Mouse (Mus musculus): Measurements from ENCODE around the gene Cacna1c.

The Cacna1c gene

DNA sequence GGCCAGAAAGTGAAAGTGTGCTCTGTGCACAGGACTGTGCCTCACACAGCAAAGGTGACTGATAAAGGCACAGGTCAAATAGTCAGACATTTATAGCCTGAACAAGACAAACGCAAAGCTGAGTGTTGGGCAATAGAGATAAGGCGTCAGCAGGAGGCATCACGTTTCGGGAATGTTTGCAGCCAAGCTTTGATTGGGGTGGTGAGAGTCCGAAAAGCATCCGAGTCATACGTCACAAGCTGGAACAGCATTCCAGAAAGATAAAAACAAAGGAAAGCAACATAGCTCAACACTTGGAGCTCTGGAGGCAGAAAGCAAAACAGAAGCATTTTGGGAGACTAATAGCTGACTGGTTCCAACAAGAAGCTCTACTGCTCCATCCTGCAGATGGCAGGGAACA is 56.7 kb downstream of the Cacna1c start:
- no peak for DNase-seq (ENCODE audit: low spot score)

DNA sequence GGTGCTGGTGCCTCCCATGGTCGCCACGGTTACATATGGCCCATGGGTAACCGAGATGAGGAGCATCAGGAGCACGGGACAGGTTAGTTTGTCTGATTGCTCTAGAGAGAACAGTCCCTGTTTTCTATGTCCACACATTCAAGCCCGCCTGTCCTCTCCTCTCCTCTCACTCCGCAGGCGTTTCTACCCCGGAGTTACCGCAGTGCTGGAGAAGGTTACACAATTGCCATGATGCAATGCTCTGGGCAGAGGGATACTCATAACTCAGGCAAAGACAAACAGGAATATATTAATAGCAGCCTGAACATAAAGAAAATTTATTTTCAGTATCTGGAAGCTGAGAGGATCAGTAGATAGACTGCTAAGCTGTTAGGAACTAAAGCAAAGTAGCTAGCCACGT is 58.5 kb downstream of the Cacna1c start:
- no peak for DNase-seq (ENCODE audit: low spot score)

DNA sequence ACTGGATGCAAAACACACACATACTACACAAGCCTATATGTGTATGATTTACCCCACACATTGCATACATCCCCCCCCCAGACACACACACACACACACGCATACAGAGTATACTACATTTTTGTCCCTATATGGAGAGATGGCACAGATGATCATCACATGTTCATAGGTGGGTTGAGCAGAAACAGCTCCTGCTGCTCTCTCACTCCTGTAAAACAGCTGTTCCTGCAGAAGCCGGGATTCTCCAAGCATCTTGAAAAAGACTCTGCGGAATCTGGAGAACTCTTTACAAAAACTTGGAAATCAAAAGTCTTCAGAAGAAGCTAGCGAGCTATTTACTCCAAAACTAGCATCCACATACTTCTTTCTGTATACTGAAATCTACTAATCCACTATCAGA is 63.4 kb downstream of the Cacna1c start:
- DNase-seq (ENCODE audit: low spot score), result no peak

DNA sequence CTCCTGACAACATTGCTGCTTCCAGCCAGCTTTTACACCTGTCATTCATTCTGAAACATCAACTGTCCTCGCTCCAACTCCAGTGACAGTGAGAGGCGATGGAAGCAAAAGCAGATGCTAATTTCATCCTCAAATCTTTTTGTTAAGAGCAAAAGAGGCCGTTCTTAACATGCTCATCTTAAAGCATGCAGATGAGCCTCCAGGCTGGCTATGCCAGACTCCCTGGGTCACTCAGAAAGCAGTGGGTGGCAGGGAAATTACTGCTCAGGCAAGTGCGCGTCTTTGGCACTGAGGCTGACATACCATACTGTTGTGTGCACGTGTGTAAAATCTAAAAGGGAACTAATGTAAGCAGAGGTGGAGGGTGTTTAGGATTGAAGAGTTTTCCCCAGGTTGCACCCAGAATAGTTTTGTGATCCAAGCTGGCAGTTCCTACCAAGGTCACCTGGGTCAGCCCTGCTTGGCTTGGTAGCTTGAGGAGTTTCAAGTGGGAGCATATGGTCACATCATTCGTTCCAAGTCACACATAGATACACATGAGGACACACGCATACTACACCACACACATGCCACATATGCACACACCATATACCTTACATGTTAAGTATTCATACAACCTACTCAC is 64.0 kb downstream of the Cacna1c start:
- DNase-seq (ENCODE audit: low spot score), result no peak

DNA sequence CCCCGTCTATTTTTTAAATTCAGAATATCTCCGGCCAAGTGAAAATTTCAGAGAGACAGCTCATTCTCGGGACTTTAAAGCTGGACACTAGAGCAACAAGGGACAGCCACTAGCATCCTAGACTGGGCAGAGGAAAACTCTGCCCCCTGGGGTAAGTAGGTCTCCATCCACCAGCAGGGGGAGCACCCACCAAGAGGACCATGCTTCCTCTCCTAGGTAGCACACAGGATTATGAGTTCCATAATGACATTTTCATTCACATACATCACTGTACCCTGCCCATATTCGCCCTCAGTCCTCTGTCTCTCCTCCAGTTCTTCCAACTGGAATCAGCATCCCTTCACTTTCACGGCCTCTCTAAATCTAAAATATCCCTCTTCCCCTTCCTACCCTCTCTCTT is 66.6 kb downstream of the Cacna1c start:
- DNase-seq (ENCODE audit: low spot score), result no peak

DNA sequence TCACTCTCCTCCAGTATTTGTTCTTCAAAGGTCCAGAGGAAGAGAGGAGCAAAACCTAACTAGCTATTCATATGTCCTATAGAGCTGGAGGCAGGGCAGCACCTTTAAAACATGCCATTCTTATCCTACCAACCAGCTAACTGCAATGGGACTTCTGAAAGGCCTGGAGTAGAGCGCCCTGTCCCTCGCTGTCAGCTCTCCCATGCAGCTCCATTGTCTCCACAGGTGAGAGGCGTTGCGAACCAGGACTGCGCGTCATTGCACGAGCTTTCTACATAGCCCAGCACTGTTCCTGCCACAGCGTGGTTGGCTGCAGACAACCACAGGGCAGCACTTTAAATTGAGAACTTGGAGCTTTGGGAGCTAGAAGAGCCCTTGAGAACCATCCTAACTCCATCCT is 67.7 kb downstream of the Cacna1c start:
- DNase-seq (ENCODE audit: low spot score), result no peak

DNA sequence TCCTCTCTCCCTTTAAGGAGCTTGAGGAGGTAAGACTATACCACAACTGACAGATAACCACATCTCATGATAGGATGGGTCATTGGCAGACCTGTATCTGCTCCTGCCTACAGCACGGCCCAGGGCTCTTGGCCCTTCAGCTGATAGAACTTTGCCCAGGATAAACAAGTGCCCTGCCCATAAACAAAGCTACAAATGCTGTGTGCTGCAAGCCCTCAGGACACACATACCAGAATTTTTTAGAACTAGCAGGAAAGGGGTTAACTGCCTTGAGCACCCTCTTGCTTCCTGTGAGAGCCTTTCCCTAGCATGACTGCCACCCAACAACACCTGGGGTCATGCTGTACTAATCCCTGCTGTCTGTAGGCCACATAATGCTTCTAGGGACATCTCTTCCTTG is 68.1 kb downstream of the Cacna1c start:
- DNase-seq (ENCODE audit: low spot score), result no peak

DNA sequence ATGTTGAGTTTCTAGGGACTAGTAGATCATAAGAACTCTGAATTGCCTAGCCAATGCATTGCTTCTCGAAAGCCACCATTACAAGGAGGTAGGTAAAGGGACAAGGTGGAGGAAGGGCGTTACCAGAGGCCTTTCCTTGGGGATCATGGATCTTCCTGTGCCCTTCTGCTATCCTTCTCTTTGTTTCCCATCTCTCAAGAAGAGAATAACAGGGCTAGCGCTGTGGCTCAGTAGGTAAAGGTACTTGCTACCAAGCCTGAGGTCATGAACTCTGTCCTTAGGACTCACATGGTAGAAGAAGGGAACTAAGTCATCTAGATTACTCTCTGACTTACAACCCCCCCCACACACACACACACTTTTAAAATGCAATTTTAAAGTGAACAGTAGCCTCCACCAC is 69.2 kb downstream of the Cacna1c start:
- DNase-seq (ENCODE audit: low spot score), result no peak

DNA sequence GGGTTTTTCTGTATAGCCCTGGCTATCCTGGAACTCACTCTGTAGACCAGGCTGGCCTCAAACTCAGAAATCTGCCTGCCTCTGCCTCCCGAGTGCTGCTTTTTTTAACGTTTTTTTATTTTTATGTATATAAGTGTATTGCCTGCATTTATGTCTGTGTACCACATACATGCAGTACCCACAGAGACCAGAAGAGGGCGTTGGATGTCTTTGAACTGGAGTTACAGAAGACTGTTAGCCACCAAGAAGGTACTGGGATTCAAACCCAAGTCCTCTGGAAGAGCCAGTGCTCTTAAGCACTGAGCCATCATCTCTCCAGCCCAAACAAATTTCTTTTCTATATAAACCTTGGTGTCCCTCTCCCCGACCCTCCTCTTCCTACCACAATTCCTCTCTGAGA is 77.8 kb downstream of the Cacna1c start:
- no peak for DNase-seq (ENCODE audit: low spot score)

DNA sequence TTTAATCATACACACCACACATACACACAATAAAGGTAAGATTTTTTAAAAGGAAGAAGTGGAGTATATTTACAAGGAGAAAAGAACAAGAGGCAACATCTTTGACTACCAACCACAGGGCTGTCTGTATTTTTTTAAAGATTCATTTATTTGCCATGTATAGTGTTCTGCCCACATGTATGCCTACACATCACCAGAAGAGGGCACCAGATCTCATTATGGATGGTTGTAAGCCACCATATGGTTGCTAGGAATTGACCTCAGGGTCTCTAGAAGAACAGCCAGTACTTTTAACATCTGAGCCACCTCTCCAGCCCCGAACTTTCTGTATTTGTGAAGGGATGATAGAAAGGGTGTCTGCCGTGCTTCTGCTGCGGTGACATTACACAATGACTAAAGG is 79.9 kb downstream of the Cacna1c start:
- no peak for DNase-seq (ENCODE audit: low spot score)

DNA sequence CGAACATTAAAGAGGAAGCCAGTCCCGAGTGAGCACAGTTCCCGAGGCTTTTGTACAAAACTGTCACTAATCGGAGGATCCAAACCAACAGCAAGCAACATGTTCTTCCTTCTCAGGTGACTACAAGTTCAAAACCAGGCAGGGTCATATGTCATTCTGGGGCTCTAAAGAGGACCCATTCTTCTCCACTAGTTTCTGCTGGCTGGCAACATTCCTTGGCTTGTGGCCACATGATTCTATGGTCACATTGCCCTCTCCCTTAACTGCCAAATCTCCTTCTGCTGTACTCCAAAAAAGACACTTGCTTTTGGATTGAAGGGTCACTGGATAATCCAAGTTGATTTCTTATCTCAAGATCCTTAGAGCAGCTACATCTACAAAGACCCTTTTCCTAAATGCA is 82.9 kb downstream of the Cacna1c start:
- no peak for DNase-seq (ENCODE audit: low spot score)

DNA sequence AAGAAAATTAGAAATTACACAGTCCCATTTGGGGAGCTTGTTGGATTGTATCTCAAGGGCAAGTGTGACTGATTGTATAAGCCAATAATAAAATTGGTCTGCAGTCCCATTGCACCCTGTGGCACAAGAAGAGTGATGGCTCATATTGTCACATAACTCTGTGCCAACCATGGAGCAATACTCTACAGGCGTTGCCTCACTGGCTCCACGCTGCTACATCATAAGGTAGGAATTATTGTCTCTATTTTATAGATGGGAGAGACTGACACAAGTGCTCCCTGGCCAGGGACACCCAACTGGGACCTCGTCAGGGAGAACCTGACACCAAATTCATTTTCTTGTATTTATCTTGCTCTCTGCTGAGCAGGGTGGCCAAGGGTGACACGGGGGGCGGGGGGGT is 85.8 kb downstream of the Cacna1c start:
- no peak for DNase-seq (ENCODE audit: low spot score)

DNA sequence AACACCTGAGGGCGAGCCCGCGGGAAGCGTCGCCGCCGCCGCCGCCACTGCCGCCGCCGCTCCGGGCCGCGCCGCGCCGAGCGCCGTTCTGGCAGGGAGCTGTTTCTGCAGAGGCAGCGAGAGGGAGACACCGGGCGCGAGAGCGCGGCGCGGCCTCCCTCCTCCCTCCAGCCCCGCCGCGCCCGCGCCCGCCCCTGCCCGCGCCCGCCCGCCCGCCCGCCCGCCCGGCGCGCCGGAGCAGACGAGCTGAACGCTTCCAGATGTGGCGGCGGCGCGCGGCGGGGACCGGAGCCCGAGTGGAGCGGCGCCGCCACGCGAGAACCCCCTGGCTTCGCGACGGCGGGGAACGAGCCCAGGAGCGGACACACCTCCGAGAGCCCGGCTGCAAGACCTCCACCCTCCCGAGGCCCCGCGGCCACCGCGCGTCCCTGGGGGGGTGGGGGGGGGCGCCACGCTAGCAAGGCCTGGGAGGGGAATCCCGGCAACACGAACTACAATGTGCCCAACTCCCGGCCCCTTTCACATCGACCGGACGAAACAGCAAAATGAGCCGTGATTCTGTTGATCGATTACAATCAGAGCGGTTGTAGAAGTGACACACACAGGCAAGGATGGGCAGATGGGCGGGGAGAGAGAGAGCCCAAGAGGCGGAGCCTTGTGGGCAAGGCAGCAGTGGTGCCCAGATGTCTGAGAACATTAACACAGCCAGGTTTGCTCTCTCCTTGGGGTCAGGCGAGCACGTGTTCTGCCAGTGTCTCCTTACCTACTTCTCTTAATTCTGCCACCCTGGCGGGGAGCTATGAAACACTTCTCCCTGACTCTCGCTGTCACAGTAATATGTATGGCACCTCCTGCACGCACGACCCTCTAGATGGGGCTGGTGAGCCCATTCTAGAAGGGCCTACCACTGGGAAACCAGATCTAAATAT is 87.5 kb downstream of the Cacna1c start:
- peak; percentile 72 for DNase-seq (ENCODE audit: low spot score)

DNA sequence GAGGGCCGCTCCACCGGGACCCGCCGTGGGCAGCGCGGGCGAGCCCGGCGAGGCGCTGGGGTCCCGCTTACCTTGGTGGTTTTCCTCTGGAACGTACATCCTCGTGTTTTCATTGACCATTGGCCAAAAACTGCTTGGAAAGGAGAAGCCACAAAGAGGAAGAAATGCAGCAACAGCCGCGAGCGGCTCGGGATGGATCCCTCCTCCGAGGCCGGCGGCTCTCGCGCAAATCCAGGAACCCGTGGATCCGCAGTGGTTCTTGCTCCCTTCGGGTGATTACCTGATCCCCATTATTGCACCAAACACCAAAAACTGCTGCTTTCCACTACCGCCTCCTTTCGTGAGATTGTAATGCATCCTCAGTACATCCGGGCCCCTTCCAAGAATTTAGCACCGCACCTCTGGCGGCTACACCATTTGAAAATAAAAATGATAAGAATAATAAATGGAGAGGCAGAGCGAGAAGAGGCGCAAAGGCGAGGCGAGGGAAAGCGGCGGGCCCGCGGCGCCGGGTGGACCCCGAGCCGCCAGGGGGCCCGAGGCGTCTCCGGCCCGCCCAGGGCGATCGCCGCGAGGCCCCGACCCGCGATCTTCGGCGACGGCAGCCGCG is 88.3 kb downstream of the Cacna1c start:
- DNase-seq (ENCODE audit: low spot score), result no peak

DNA sequence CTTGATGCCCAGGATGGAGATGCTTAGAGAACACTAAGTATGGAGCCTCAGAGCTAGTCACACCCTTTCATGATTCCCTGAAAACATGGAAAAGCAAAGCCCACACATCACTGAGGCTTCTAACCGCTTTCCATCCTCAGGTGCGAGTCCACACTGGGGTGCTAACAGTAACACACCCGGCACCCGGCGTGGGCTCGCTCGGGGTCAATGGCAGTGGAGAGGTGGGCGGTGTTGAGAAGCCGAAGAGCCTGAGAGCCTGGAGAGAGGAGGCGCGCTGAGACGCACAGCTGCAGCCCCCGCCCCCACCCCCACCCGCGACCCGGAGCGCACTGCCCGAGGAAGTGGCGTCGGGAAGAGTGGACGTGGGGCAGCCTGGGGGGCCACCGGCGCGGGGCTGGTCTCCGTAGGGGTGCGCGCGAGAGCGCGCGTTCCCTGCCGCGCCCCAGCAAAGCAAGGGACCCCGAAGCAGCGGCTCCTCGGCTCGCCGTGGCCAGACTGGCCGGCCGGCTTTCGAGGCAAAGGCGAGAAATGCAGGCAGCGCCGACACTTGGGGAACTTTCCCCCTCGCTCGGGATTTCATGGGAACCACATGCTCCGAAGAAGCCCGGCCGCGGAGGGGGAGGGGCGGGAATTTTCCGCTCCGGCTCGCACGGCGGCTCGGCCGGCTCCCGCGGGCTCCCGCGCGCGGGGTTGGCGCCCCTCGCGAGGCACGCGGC is 88.9 kb downstream of the Cacna1c start:
- DNase-seq (ENCODE audit: low spot score), result no peak

DNA sequence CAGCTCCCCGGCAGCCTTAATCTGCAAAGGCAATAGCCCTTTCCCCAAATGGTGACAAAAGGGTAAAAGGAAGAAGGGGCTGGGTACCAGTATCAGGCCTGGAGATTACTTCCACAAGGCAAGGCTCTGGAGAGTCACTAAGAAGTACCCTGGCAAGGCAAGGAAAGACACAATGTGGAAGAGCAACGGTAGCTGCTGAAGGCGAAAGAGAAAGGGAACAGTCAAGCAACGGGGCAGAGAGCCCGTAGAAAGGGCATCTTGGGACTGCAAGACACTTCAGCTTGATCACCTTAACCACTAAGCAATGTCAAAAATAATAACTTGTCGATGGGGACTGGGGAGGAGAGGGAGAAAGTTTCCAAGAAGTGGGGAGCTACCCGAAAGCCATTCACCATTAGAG is 89.5 kb downstream of the Cacna1c start:
- no peak for DNase-seq (ENCODE audit: low spot score)

DNA sequence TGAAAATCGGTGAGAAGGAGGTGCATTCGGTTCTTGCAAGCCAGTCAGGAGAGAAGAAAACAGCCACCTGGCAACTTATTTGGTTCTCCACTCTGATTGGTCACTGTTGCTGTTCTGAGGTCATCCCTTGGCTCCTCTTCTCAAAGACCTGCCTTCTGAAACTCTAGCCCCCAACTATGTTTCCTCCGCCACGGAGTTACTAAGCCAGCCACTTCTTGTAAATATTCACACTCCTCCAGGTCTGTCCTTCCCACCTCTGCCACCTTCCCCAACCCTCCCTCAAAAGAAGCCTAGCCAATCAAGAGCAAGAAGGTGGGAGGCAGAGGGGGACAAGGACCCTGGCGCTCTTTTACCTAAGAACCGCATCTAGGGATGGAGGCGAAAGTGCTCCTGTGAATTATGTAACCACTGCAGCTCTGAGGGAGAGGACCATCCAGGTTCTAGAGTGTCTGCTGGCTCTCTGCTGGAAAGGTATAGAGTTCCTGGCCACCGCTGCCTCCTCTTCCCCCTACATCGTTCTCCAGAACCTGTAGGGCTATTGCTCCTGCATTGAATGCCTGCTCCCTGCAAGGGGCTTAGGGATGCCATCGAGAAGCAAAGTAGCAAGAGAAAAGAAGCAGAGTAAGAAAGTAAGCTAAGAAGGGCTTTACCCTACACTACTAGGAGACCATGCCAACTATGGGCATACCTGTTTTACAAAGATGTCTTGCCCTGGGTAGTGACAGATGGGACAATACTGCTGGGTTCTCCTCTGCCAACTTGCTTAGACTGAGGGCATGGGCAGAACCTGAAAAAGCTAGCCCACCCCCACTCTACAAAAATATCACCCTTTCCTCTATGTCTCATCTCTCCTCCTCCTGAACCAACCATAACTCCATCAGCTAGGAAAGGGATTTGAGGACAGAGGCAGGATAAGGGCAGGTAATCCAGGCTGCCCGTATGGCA is 90.3 kb downstream of the Cacna1c start:
- DNase-seq (ENCODE audit: low spot score), result no peak

DNA sequence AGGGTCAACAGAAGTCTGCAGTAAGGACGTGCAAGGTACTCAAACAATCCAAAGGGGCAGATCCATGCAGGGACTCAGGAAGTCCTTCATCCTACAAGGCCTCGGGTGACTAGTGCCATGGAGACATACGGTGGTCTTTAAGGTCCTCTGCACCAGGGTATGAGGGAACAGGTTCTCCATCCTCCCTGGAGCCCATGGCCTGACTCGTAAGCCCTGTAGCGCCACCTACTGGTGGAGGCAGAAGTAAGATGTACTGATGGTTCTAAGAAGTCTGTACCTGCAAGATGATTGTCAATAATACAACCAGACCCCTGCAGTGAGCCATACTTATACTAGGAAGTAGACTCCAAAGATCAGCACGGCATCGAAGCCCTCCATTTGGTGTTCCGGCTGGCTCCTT is 92.0 kb downstream of the Cacna1c start:
- peak; percentile 69 for DNase-seq (ENCODE audit: low spot score)

DNA sequence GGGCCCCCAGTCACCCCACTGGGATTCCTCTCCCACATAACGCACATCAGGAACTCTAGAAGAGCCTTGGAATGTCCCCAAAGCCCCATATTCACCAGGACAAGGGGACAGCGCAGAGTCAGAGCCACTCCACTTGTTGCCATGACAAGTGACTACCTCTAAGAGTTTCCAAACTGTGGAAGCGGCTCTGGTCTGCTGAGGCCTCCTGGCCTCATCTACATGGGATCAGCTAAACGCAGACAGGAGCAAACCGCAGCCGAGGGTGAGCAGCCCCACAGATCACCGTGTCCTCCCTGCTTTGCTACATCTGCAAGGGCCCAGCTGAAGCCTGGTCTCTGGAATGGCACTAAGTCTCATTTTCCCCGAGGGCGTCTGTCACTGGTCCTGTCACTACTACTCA is 93.3 kb downstream of the Cacna1c start:
- DNase-seq (ENCODE audit: low spot score), result no peak

DNA sequence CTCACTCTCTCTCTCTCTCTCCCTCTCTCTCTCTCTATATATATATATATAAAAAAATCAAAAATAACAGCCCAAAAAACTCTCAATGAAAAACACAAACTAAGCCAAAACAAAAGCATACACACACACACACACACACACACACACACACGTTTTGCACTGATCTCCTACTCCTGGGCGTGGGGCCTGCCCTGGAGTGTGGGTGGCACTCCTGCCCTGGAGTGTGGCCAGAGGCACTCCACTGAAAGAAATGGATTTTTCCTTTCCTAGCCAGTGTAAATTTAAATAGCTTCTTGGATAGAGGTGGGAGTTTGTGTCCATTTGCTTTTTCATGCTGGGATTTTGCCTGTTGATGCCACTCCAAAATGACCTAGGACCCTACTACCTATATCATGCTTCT is 96.9 kb downstream of the Cacna1c start:
- DNase-seq (ENCODE audit: low spot score), result no peak

DNA sequence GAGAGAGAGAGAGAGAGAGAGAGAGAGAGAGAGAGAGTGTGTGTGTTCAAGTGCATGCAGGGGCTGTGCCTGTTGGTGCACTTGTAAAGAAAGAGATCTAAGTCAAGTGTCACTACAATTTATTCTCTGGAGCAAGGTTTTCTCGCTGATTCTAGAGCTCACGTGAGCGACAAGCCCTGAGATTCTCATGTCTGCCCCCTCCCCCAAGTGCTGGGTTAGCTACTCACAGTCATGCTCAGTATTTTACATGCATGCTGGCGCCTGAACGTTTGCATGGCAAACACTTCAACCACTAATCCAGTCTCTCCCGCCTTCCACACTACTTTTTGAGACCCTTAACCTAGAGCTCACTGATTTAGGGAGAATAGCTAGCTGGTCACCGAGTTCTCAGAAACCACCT is 99.7 kb downstream of the Cacna1c start:
- no peak for DNase-seq (ENCODE audit: low spot score)

DNA sequence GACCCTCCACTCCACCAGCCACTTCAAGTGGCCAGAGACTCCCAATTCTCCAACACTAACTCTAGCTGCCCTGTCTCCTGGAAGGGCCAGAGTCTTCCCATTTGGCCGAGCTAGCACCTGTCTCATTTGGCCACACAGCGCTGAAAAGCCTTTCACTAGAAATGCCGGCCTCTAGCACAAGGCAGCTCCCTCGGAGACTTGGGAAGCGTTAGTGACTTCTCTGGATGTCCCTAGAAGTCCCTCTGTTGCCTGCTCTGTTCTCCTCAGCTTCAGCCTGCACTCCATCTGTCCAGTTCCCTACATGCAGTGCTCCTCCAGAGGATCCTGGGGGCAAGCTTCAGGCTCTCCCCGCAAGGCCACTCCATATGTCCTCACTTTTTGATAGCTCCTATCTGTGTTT is 101.1 kb downstream of the Cacna1c start:
- no peak for DNase-seq (ENCODE audit: low spot score)

Data from left cerebral cortex, adult 11 months (tissue).